Mouse (Mus musculus) small intestine, adult 2 months (tissue): ENCODE results near the gene Lrrc4c.

ENCODE experiments used
- CTCF ChIP-seq: fragments of 200-500 bp; IDR thresholded peaks from 2 replicates; pipeline ENCODE4 v1.5.1; 2012; ENCODE audit warnings: low read depth, mild to moderate bottlenecking, control low read depth, inconsistent platforms, low read length, moderate library complexity, mixed read lengths; ENCODE audit not compliant: insufficient replicate concordance, insufficient read length; ENCODE audit errors: extremely low read depth
- POLR2A ChIP-seq: fragments of 200-500 bp; IDR thresholded peaks from 2 replicates; pipeline ENCODE4 v1.6.1; 2012; ENCODE audit warnings: low read depth, mild to moderate bottlenecking, control low read depth, inconsistent platforms, low read length, moderate library complexity

DNA sequence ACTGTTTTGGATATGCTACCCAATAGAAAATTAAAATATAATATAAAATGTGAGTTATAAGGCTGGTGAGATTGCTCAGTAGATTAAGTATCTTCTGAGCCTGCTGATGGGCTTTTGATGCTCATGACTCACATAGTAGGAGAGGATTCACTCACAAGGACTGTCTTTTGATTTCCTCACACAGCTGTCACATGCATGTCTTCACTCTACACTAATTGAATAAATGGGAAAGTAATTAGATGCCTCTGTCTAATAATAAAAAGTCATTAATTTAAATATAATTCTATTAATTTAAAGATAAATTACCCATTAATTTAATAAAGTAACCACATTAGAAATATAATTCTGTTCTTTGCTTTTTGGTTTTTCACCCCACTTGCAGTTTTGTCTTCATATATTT, 718.4 kb downstream of the Lrrc4c start:
- no peak for TF ChIP-seq POLR2A
- no peak for TF ChIP-seq CTCF
